Mouse (Mus musculus) bone marrow macrophage, adult 2 months (primary cell): ENCODE results near the gene Crisp3.

Experiments used
- CTCF ChIP-seq: IDR thresholded peaks from 2 replicates; pipeline ENCODE4 v1.5.1; 2012; ENCODE audit warnings: low read depth, mild to moderate bottlenecking, low read length, moderate library complexity
- POLR2A ChIP-seq: IDR thresholded peaks from 2 replicates; pipeline ENCODE4 v1.6.1; 2012; ENCODE audit warnings: mild to moderate bottlenecking, low read depth, low read length, borderline replicate concordance

DNA sequence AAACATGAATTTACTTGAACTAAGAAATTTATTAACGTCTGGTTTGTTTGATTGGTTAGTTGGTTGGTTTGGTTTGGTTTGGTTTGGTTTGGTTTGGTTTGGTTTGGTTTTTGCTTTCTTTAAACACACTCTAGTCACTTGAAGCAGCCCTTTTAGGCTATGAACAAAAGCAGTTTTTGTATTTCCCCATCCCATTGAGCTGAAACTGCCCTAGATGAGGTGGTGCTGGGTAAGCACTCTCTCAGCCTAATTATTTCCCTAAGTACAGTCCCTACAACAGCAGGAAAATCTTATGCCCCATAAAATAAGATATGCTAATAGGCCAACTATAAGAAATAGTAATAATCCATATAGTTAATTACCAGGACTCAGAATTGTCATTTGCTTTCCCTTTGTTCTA lies 33.4 kb upstream of the Crisp3 start:
- TF ChIP-seq CTCF (no peak), POLR2A (no peak)
